Mouse (Mus musculus): Measurements from ENCODE around the gene Rgs3. TPM values are rescaled to one million over a fixed set of nuclear protein-coding genes. Genes with fewer than 3 reads are reported as not detected.

Rgs3 gene
- polyA plus RNA-seq, 1 experiment from 2014 or later, result 60.5 TPM

GRCm38 (mm10) chr4:62675394-62675793 lies 115.7 kb downstream of the Rgs3 start:
- Histone ChIP-seq H3K9ac (peak overlapping the region; percentile 74; the same call in 1 of the 2 replicates), H3K36me3 (peaks cover 2% of the 10 kb centered on the region), H3K27me3 (replicated peaks) (peaks cover 55% of the 10 kb centered on the region), H3K4me1 (replicated peaks) (peaks cover 64% of the 10 kb centered on the region), H3K9me3 (replicated peaks) (no peaks in the 10 kb centered on the region), H3K4me3 (peak overlapping the region; percentile 53), H3K27ac (ENCODE audit: poor library complexity, severe bottlenecking) (no peak overlapping the region), H3K4me2 (peak overlapping the region; percentile 67)
- ATAC-seq (ENCODE audit: insufficient number of reproducible peaks, low FRiP score), result no peak
- WGBS, result 71% methylated on average over 2 of the region's 2 CpGs

GRCm38 (mm10) chr4:62677047-62677737 lies 117.5 kb downstream of the Rgs3 start:
- 59% methylated on average over 10 of the region's 10 CpGs for WGBS
- H3K36me3 ChIP-seq, result peaks cover 7% of the 10 kb centered on the region
- H3K4me3 ChIP-seq, result no peak overlapping the region
- H3K27ac ChIP-seq (ENCODE audit: poor library complexity, severe bottlenecking), result no peak overlapping the region
- H3K9ac ChIP-seq, result no peak overlapping the region
- H3K4me2 ChIP-seq, result no peak overlapping the region
- ATAC-seq (ENCODE audit: insufficient number of reproducible peaks, low FRiP score), result no peak
- H3K9me3 ChIP-seq (replicated peaks), result no peaks in the 10 kb centered on the region
- H3K4me1 ChIP-seq (replicated peaks), result peaks cover 65% of the 10 kb centered on the region
- peaks cover 67% of the 10 kb centered on the region for H3K27me3 ChIP-seq (replicated peaks)

DNA sequence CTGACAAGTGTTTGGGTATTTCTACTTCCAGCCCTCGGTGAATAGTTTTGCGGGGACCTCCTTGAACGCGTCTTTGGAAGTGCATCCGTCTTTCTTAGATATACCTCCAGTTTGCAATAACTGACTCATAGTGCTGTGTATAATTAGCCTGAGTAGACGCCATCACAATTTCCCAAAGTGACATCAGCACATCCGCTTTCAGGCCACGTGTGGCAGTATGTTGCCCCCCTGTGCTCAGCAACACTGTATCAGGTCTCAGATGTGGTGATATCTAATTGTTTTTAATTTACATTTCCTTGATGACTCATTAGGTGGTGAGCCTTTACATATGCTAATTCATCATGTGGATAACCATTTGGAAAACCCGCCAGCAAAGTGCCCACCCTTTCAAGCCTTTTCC lies 119.5 kb downstream of the Rgs3 start:
- peaks cover 56% of the 10 kb centered on the region for H3K4me1 ChIP-seq (replicated peaks)
- WGBS, result 80% methylated on average over 9 of the region's 9 CpGs

GRCm38 (mm10) chr4:62681467-62681866 lies 121.8 kb downstream of the Rgs3 start:
- no peak overlapping the region for H3K4me2 ChIP-seq
- no peak overlapping the region for H3K4me3 ChIP-seq
- peaks cover 52% of the 10 kb centered on the region for H3K4me1 ChIP-seq (replicated peaks)
- H3K36me3 ChIP-seq, result peaks cover 7% of the 10 kb centered on the region
- H3K27ac ChIP-seq (ENCODE audit: poor library complexity, severe bottlenecking), result no peak overlapping the region
- 72% methylated on average over 11 of the region's 11 CpGs for WGBS
- peaks cover 79% of the 10 kb centered on the region for H3K27me3 ChIP-seq (replicated peaks)
- no peak for ATAC-seq (ENCODE audit: insufficient number of reproducible peaks, low FRiP score)
- H3K9ac ChIP-seq, result no peak overlapping the region
- H3K9me3 ChIP-seq (replicated peaks), result no peaks in the 10 kb centered on the region

More for the DNA sequence above, 119.5 kb downstream of the Rgs3 start:
- Histone ChIP-seq H3K4me2 (no peak overlapping the region), H3K36me3 (peaks cover 7% of the 10 kb centered on the region), H3K27me3 (replicated peaks) (peaks cover 73% of the 10 kb centered on the region), H3K9ac (no peak overlapping the region), H3K27ac (ENCODE audit: poor library complexity, severe bottlenecking) (no peak overlapping the region), H3K4me3 (no peak overlapping the region), H3K9me3 (replicated peaks) (no peaks in the 10 kb centered on the region)
- no peak for ATAC-seq (ENCODE audit: insufficient number of reproducible peaks, low FRiP score)

DNA sequence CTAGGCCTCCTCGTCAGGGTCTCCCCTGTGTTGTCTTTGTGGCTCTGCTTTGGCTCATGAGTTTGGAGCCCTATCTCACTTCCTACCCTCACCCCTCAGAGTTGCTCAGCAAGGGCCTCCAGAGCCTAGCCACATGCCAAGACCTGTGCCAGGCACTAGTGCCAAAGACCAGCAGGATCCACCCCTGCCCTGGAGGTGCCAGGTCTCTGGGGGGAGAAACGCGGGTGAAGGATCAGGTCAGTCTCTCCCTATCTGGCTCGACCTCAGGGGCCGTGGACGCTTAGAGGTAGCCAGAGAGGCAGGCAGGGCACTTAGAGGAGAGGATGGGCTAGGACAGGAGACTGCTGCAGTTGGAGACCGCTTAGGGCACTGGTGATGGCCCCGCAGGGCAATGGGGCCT lies 122.7 kb downstream of the Rgs3 start:
- no peak overlapping the region for H3K9ac ChIP-seq
- 72% methylated on average over 8 of the region's 8 CpGs for WGBS

GRCm38 (mm10) chr4:62683148-62683547 lies 123.5 kb downstream of the Rgs3 start:
- Histone ChIP-seq H3K4me2 (no peak overlapping the region), H3K9me3 (replicated peaks) (no peaks in the 10 kb centered on the region), H3K4me1 (replicated peaks) (peaks cover 48% of the 10 kb centered on the region), H3K9ac (no peak overlapping the region), H3K27me3 (replicated peaks) (peaks cover 72% of the 10 kb centered on the region), H3K4me3 (no peak overlapping the region), H3K27ac (ENCODE audit: poor library complexity, severe bottlenecking) (no peak overlapping the region), H3K36me3 (peaks cover 15% of the 10 kb centered on the region)
- 78% methylated on average over 6 of the region's 6 CpGs for WGBS
- no peak for ATAC-seq (ENCODE audit: insufficient number of reproducible peaks, low FRiP score)

More for the DNA sequence above, 122.7 kb downstream of the Rgs3 start:
- H3K27me3 ChIP-seq (replicated peaks), result peaks cover 72% of the 10 kb centered on the region
- peaks cover 8% of the 10 kb centered on the region for H3K36me3 ChIP-seq
- no peak for ATAC-seq (ENCODE audit: insufficient number of reproducible peaks, low FRiP score)
- H3K4me2 ChIP-seq, result no peak overlapping the region
- H3K4me3 ChIP-seq, result no peak overlapping the region
- no peaks in the 10 kb centered on the region for H3K9me3 ChIP-seq (replicated peaks)
- H3K27ac ChIP-seq (ENCODE audit: poor library complexity, severe bottlenecking), result no peak overlapping the region
- H3K4me1 ChIP-seq (replicated peaks), result peaks cover 49% of the 10 kb centered on the region

DNA sequence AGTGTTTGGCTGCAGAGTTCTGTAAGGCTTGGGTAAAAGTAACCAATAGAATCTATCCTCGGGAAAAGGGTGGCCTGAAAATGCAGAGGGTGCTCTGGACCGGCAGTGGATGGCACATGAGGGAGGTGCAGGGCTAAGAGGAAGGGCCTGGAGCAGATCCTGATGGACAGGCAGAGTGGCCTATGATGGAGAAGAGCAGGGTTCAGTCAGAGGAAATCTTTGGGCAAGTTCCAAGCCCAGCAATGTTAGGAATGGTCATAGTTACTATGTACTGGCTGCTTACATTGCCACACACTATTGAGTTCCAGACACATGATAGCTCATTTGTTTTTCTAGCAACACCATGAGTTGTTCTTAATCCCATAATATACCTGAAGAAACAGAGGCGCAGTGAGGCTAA lies 124.7 kb downstream of the Rgs3 start:
- Histone ChIP-seq H3K27me3 (replicated peaks) (peaks cover 72% of the 10 kb centered on the region), H3K4me2 (no peak overlapping the region), H3K4me3 (no peak overlapping the region), H3K4me1 (replicated peaks) (peaks cover 52% of the 10 kb centered on the region), H3K9ac (no peak overlapping the region), H3K9me3 (replicated peaks) (no peaks in the 10 kb centered on the region), H3K36me3 (peaks cover 18% of the 10 kb centered on the region), H3K27ac (ENCODE audit: poor library complexity, severe bottlenecking) (no peak overlapping the region)
- no peak for ATAC-seq (ENCODE audit: insufficient number of reproducible peaks, low FRiP score)
- 73% methylated on average over 3 of the region's 3 CpGs for WGBS

- Histone ChIP-seq H3K4me1 (replicated peaks) (peaks cover 51% of the 10 kb centered on the region), H3K27me3 (replicated peaks) (peaks cover 72% of the 10 kb centered on the region), H3K27ac (ENCODE audit: poor library complexity, severe bottlenecking) (no peak overlapping the region), H3K9ac (0 out of 2 replicates have a peak overlapping the region, but pooled peaks have one; percentile 10), H3K4me3 (no peak overlapping the region), H3K36me3 (peaks cover 17% of the 10 kb centered on the region), H3K9me3 (replicated peaks) (no peaks in the 10 kb centered on the region), H3K4me2 (no peak overlapping the region)
- 67% methylated on average over 10 of the region's 10 CpGs for WGBS
- ATAC-seq (ENCODE audit: insufficient number of reproducible peaks, low FRiP score), result no peak
These were observed 125.6 kb downstream of the Rgs3 start for GRCm38 (mm10) chr4:62685268-62685667.

DNA sequence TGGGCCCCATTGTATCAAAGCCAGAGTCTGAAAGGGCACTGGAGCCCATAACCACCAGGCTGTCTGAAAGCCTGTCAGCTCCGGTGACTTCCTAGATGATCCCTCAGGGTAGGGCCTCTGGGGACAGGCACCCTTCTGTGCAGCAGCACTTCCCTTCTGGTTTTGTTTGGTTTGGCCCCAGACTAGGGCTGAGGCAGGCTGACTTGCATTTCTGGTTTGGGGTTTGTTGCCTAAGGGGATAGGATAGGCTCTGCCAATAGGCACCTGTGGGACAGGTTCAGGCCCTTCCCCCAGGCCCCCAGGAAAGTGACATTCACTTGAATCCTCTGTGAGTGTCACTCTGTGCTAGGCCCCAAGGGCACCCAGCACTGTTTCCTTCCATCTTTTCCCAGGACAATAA lies 127.1 kb downstream of the Rgs3 start:
- peaks cover 10% of the 10 kb centered on the region for H3K36me3 ChIP-seq
- peaks cover 70% of the 10 kb centered on the region for H3K27me3 ChIP-seq (replicated peaks)
- peaks cover 50% of the 10 kb centered on the region for H3K4me1 ChIP-seq (replicated peaks)
- no peak overlapping the region for H3K4me2 ChIP-seq
- no peak overlapping the region for H3K27ac ChIP-seq (ENCODE audit: poor library complexity, severe bottlenecking)
- no peak for ATAC-seq (ENCODE audit: insufficient number of reproducible peaks, low FRiP score)
- 58% methylated on average over 1 of the region's 1 CpGs for WGBS
- no peaks in the 10 kb centered on the region for H3K9me3 ChIP-seq (replicated peaks)
- H3K9ac ChIP-seq, result no peak overlapping the region
- no peak overlapping the region for H3K4me3 ChIP-seq

DNA sequence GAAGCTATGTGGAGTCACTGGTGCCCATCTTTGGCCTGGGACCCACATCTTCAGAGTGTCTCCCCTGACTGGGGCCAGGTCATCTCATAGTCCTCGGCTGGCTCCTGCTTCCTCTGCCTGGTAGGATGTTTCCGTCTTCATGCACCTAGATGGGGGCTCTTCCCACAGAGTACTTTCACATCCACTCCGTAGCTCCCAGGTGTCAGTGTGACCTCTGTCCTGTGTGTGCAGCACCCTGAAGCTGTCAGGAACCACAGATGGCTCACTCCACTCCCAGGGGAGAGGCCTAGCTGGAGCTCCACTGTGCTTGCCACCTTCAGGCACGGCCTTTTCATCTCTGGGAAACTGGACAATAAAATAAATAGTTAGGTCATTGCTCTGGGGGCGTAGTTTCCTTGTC lies 128.5 kb downstream of the Rgs3 start:
- H3K9ac ChIP-seq, result no peak overlapping the region
- H3K4me2 ChIP-seq, result no peak overlapping the region
- 84% methylated on average over 5 of the region's 5 CpGs for WGBS
- H3K9me3 ChIP-seq (replicated peaks), result no peaks in the 10 kb centered on the region
- H3K4me1 ChIP-seq (replicated peaks), result peaks cover 53% of the 10 kb centered on the region
- H3K4me3 ChIP-seq, result no peak overlapping the region
- peaks cover 69% of the 10 kb centered on the region for H3K27me3 ChIP-seq (replicated peaks)
- ATAC-seq (ENCODE audit: insufficient number of reproducible peaks, low FRiP score), result no peak
- peaks cover 14% of the 10 kb centered on the region for H3K36me3 ChIP-seq
- H3K27ac ChIP-seq (ENCODE audit: poor library complexity, severe bottlenecking), result no peak overlapping the region

DNA sequence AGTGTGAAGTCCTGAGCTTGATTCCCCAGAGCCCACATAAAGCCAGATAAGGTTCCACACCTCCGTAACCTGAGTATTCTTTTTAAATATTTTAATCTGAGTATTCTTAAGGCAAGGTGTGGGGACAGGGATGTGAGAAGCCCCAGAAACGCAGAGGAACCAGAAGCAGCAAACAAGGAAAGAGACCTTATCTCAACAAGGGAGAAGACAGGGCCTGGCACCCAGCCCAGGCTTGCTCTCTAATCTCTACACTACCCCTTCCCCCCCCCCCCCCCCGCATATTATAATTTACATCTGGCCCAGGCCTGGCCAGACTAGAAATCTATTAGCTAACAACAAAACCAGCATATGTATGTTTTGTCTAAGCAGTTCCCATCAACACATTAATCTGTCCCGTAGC lies 131.3 kb downstream of the Rgs3 start:
- H3K36me3 ChIP-seq, result peaks cover 22% of the 10 kb centered on the region
- H3K4me1 ChIP-seq (replicated peaks), result peaks cover 64% of the 10 kb centered on the region
- no peak; the same call in 1 of the 2 replicates for ATAC-seq (ENCODE audit: insufficient number of reproducible peaks, low FRiP score)
- H3K4me2 ChIP-seq, result no peak overlapping the region
- 38% methylated on average over 3 of the region's 4 CpGs for WGBS
- peaks cover 65% of the 10 kb centered on the region for H3K27me3 ChIP-seq (replicated peaks)
- H3K4me3 ChIP-seq, result no peak overlapping the region
- H3K9me3 ChIP-seq (replicated peaks), result no peaks in the 10 kb centered on the region
- no peak overlapping the region for H3K9ac ChIP-seq
- H3K27ac ChIP-seq (ENCODE audit: poor library complexity, severe bottlenecking), result 0 out of 2 replicates have a peak overlapping the region, but pooled peaks have one; percentile 14

DNA sequence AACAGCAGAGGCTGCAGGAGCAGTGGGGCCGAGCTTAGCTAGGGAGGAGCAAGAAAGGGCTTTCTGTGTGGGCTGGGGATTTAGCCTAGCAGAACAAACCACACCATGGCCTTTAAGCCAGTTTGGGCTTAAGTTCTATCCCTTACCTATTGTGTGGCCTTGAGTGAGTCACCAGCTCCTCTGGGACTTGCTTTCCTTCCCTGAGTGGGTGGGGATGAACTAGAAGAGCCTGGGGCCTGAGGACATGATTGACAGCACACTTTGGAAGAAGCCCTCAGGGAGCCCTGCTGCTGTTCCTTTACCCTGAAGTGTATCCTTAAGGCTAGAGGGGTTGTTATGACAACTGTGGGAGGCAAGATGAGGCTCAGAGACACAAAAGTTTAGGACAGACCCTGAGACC lies 132.0 kb downstream of the Rgs3 start:
- Histone ChIP-seq H3K27me3 (replicated peaks) (peaks cover 59% of the 10 kb centered on the region), H3K36me3 (peaks cover 22% of the 10 kb centered on the region), H3K27ac (ENCODE audit: poor library complexity, severe bottlenecking) (no peak overlapping the region)

More for the DNA sequence above, 132.0 kb downstream of the Rgs3 start:
- 57% methylated on average over 1 of the region's 1 CpGs for WGBS
- Histone ChIP-seq H3K9ac (no peak overlapping the region), H3K9me3 (replicated peaks) (no peaks in the 10 kb centered on the region), H3K4me3 (no peak overlapping the region), H3K4me2 (no peak overlapping the region), H3K4me1 (replicated peaks) (peaks cover 64% of the 10 kb centered on the region)
- no peak for ATAC-seq (ENCODE audit: insufficient number of reproducible peaks, low FRiP score)

All from heart, embryonic 12.5 days (tissue).